Mouse (Mus musculus) embryonic facial prominence, embryonic 15.5 days (tissue): Measurements from ENCODE around the gene Grik4. TPM values are rescaled to one million over a fixed set of nuclear protein-coding genes. Genes with fewer than 3 reads are reported as not detected.

Experiments
- ATAC-seq: fragments of 200-750 bp; cut with Nextera tagmentation; 2 replicates; pipeline ENCODE4 v1.8.0; 2017; ENCODE audit warnings: low read depth, moderate TSS enrichment; ENCODE audit not compliant: insufficient number of reproducible peaks, low FRiP score, low TSS enrichment
- H3K27ac ChIP-seq: fragments of 300-500 bp; sonication (generic); replicated peaks from 2 replicates; pipeline ENCODE4 v1.5.1; 2015; ENCODE audit warnings: mild to moderate bottlenecking, inconsistent platforms
- H3K27me3 ChIP-seq: fragments of 300-500 bp; sonication (generic); 2 replicates; pipeline ENCODE4 v1.6.1; 2015; ENCODE audit warnings: inconsistent platforms
- H3K36me3 ChIP-seq: fragments of 300-500 bp; sonication (generic); 2 replicates; pipeline ENCODE4 v1.6.1; 2015; ENCODE audit warnings: mild to moderate bottlenecking, inconsistent platforms
- H3K4me1 ChIP-seq: fragments of 300-500 bp; sonication (generic); 2 replicates; pipeline ENCODE4 v1.6.1; 2015; ENCODE audit warnings: inconsistent platforms
- H3K4me2 ChIP-seq: fragments of 300-500 bp; sonication (generic); replicated peaks from 2 replicates; pipeline ENCODE4 v1.6.1; 2015; ENCODE audit warnings: mild to moderate bottlenecking, inconsistent platforms
- H3K4me3 ChIP-seq: fragments of 300-500 bp; sonication (generic); replicated peaks from 2 replicates; pipeline ENCODE4 v1.5.1; 2015; ENCODE audit warnings: mild to moderate bottlenecking, inconsistent platforms
- H3K9ac ChIP-seq: fragments of 300-500 bp; sonication (generic); 2 replicates; pipeline ENCODE4 v1.6.1; 2015; ENCODE audit warnings: inconsistent platforms
- H3K9me3 ChIP-seq: fragments of 300-500 bp; sonication (generic); replicated peaks from 2 replicates; pipeline ENCODE4 v1.6.1; 2016; ENCODE audit warnings: inconsistent platforms
- WGBS: fragments of 180-500 bp; shearing (Covaris S2); methylation state at CpG from one replicate; pipeline ENCODE4 v1.1.7; 2015; 5-methylcytosine and 5-hydroxymethylcytosine counted together
- polyA plus RNA-seq: library from polyadenylated mRNA; unstranded; fragments of >200 nt; fragmentation: Nextera tagmentation; extraction: Ambion mirVana; gene quantifications from 2 replicates; pipeline ENCODE4 v1.2.1, GENCODE M21; 2015

The Grik4 gene
- polyA plus RNA-seq, 1 experiment from 2014 or later = 2.0 TPM

DNA sequence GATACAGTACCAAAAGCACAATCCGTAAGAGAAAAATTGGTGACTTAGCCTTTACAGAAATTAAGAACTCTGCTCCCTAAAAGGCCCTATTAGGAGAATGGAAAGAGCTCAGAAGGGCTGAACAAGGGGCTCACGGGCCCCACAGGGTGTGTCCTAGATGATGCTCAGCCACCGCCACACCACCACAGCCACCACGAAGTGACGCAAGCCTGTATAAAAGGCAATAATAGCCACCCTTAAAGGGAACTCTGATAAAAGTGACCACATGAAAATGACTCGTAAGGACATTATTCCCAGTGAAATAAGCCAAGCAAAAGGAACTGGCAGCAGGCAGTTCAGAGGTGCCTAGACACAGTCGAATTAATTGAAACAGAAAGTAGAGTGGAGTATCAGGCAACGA lies 63.3 kb downstream of the Grik4 start:
- ATAC-seq = no peak

DNA sequence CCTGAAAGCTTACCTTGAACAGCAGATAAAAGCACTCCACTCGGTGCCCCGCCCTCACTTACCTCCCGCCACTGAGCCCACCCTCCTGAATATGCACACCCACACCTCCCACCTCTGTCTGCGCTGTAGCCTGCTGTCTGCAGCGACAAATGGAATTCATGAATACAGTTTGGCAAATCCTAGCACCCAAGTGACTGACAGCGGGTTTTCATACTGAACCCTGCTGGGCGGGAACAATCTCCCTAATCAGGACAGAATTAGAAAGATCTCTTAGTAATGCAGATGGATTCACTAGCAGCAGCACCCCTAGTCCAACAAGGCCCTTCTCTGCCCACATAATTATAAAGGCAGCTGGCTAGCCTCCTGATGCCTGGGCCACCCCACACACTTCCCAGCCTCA lies 65.9 kb downstream of the Grik4 start:
- no peaks in the 10 kb centered on the region for H3K9me3 ChIP-seq
- no peak overlapping the region for H3K4me2 ChIP-seq
- no peak for ATAC-seq
- no peak overlapping the region for H3K27ac ChIP-seq
- no peak overlapping the region for H3K9ac ChIP-seq
- no peaks in the 10 kb centered on the region for H3K36me3 ChIP-seq
- peaks cover 8% of the 10 kb centered on the region; the same call in 1 of the 2 replicates for H3K4me1 ChIP-seq
- H3K4me3 ChIP-seq = no peak overlapping the region
- H3K27me3 ChIP-seq = no peaks in the 10 kb centered on the region
- WGBS = 25% methylated on average over 7 of the region's 7 CpGs

More for the DNA sequence above, 63.3 kb downstream of the Grik4 start:
- Histone ChIP-seq H3K27me3 (no peaks in the 10 kb centered on the region), H3K9ac (no peak overlapping the region), H3K9me3 (no peaks in the 10 kb centered on the region), H3K4me3 (no peak overlapping the region), H3K27ac (no peak overlapping the region), H3K4me2 (no peak overlapping the region), H3K36me3 (no peaks in the 10 kb centered on the region), H3K4me1 (peaks cover 10% of the 10 kb centered on the region; the same call in 1 of the 2 replicates)
- WGBS = 67% methylated on average over 8 of the region's 8 CpGs

DNA sequence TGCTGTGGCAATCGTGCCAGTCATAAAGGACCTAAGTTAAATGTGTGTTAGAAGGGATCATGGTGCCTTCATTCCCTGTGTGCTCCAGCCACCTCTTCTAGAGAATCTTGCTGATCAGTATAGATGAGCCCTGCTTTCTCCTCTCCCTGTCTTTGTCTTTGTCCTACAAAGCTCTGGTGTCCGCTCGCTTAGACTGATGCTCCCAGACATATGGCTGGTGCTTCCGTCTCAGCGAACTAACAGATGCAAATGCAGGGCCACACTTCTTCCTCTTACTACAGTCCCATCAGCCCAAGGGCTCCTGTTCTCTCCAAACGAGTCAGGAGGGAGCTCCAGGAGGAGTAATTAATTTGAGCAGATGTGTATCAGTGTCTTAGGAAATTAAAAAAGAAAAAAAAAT lies 71.4 kb downstream of the Grik4 start:
- Histone ChIP-seq H3K9ac (no peak overlapping the region), H3K4me2 (no peak overlapping the region), H3K4me1 (peaks cover 9% of the 10 kb centered on the region; the same call in 1 of the 2 replicates), H3K36me3 (no peaks in the 10 kb centered on the region), H3K27me3 (no peaks in the 10 kb centered on the region), H3K9me3 (no peaks in the 10 kb centered on the region), H3K27ac (no peak overlapping the region), H3K4me3 (no peak overlapping the region)
- no peak for ATAC-seq
- WGBS = 68% methylated on average over 6 of the region's 6 CpGs

DNA sequence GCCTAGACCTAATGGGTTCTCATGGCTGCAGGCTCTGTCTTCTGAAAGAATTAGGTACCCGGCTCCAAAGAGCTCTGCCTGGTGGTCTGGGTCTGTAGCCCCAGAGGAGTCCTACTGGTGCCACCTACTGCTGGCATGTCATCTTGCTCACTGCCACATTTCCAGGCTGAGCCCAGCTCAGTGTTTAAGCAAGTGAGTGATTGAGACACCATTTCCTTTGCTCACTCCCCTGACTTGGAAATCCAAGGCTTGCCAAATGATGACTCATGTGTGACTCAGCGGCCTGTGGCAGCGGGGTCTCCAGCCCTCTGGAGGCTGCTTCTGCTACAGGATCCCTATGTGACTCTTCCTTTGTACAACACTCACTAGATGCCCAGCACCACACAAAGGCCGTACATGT lies 72.6 kb downstream of the Grik4 start:
- Histone ChIP-seq H3K4me3 (no peak overlapping the region), H3K9ac (no peak overlapping the region), H3K4me2 (no peak overlapping the region), H3K9me3 (no peaks in the 10 kb centered on the region), H3K36me3 (no peaks in the 10 kb centered on the region), H3K4me1 (peaks cover 9% of the 10 kb centered on the region; the same call in 1 of the 2 replicates), H3K27ac (no peak overlapping the region), H3K27me3 (no peaks in the 10 kb centered on the region)
- WGBS = 78% methylated on average over 4 of the region's 4 CpGs
- no peak for ATAC-seq

- H3K4me2 ChIP-seq = no peak overlapping the region
- no peak overlapping the region for H3K4me3 ChIP-seq
- H3K9ac ChIP-seq = no peak overlapping the region
- no peaks in the 10 kb centered on the region for H3K27me3 ChIP-seq
- no peak overlapping the region for H3K27ac ChIP-seq
- peaks cover 18% of the 10 kb centered on the region for H3K4me1 ChIP-seq
- 55% methylated on average over 9 of the region's 9 CpGs for WGBS
- ATAC-seq = no peak
- H3K36me3 ChIP-seq = no peaks in the 10 kb centered on the region
- no peaks in the 10 kb centered on the region for H3K9me3 ChIP-seq
These were observed 74.0 kb downstream of the Grik4 start for GRCm38 (mm10) chr9:42870257-42870656.

- Histone ChIP-seq H3K9ac (no peak overlapping the region), H3K36me3 (no peaks in the 10 kb centered on the region), H3K27ac (no peak overlapping the region), H3K9me3 (no peaks in the 10 kb centered on the region), H3K4me2 (no peak overlapping the region), H3K27me3 (no peaks in the 10 kb centered on the region), H3K4me3 (no peak overlapping the region), H3K4me1 (peaks cover 25% of the 10 kb centered on the region)
- no peak for ATAC-seq
- 44% methylated on average over 10 of the region's 10 CpGs for WGBS
These were observed 75.8 kb downstream of the Grik4 start for GRCm38 (mm10) chr9:42868508-42868907.

DNA sequence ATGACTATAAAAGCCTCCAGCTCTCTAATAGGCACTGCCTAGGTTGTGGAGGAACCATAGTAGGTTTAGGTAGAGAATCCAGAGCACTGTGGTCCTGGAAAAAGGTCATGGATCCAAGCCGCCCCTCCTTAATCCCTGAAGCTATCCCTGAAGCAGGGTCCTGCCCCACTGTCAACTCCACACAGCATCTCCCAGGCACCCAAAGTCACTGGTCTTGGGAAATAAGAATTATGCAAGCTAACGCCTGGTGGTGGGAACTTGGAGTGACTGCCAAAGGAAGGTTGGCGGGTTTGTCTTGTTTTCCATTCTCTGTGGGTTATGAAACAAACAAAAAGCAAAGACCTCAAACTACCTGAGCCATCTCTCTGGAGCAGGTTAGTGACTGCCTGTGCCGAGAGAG lies 77.6 kb downstream of the Grik4 start:
- WGBS = 75% methylated on average over 4 of the region's 4 CpGs
- Histone ChIP-seq H3K4me3 (no peak overlapping the region), H3K4me2 (no peak overlapping the region), H3K9ac (no peak overlapping the region), H3K9me3 (no peaks in the 10 kb centered on the region), H3K27ac (no peak overlapping the region), H3K4me1 (peaks cover 30% of the 10 kb centered on the region), H3K36me3 (no peaks in the 10 kb centered on the region), H3K27me3 (no peaks in the 10 kb centered on the region)
- ATAC-seq = no peak

DNA sequence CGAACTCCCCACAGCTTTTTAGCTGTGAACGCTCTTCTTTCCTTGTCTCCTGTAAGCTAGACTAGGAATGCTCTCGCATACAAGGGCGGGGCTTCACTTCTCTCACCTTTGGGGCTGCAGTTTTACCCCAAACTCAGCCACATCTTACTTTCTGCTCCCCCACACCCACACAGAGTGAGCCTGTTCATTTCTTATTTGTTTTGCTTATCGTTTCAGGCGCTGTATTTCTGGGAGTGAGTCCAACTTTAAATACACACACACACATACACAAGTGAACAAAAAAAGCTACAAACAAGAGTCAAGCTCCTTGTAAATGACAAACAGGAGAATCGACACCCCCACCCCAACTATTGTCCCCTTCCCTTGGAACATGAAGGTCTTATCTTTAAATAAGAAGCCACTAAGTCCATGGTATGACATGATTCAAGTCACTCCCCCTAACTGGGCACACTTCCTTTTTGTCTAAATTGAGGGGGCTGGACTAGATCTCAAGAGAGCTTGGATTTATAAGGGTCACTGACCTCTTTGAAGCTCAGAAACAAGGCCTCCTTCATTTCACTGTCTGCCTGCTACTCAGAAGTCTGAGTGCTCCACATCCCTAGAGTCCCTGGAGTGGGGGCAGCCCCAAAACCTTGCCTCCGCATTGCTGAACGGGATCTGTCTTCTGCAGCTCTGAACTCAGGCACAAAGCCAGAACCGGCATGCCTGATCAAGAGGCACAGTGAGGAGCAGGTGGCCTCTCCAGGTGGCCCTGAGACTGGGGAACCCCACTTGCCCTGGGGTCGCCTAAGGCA lies 79.1 kb downstream of the Grik4 start:
- no peak overlapping the region for H3K27ac ChIP-seq
- 35% methylated on average over 11 of the region's 11 CpGs for WGBS
- ATAC-seq = peak; percentile 30; the same call in 1 of the 2 replicates

GRCm38 (mm10) chr9:42863360-42863759 lies 80.9 kb downstream of the Grik4 start:
- Histone ChIP-seq H3K4me2 (no peak overlapping the region), H3K36me3 (no peaks in the 10 kb centered on the region), H3K27me3 (peaks cover 2% of the 10 kb centered on the region; the same call in 1 of the 2 replicates), H3K27ac (no peak overlapping the region), H3K4me1 (peaks cover 31% of the 10 kb centered on the region), H3K9ac (no peak overlapping the region), H3K9me3 (no peaks in the 10 kb centered on the region), H3K4me3 (no peak overlapping the region)
- WGBS = 54% methylated on average over 5 of the region's 5 CpGs
- ATAC-seq = no peak

More for the DNA sequence above, 79.1 kb downstream of the Grik4 start:
- no peak overlapping the region for H3K4me2 ChIP-seq
- H3K9me3 ChIP-seq = no peaks in the 10 kb centered on the region
- no peak overlapping the region for H3K9ac ChIP-seq
- H3K4me3 ChIP-seq = no peak overlapping the region
- H3K27me3 ChIP-seq = no peaks in the 10 kb centered on the region
- peaks cover 40% of the 10 kb centered on the region for H3K4me1 ChIP-seq
- H3K36me3 ChIP-seq = no peaks in the 10 kb centered on the region

DNA sequence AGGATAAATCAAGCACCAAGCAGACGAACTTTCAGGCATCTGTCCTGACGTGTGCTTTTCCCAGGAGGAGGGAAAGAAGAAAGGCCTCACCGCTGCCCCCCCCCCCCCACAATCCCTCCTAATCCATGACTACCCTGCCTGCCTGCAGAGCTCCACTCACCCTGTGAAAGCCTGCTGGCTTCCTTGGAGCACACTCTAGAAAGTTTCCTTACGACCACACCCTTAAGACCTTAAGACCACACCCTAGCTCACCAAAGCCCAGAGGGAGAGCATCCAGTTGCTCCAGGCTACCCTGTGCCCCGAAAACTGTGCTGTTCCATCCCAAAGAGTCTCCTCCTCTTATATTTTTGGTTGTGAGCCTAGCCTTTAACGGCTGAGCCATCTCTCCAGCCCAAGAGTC lies 82.6 kb downstream of the Grik4 start:
- 50% methylated on average over 6 of the region's 6 CpGs for WGBS
- no peak overlapping the region for H3K4me2 ChIP-seq
- no peak for ATAC-seq

GRCm38 (mm10) chr9:42861238-42861637 lies 83.1 kb downstream of the Grik4 start:
- no peaks in the 10 kb centered on the region for H3K9me3 ChIP-seq
- no peak for ATAC-seq
- whole genome bisulfite sequencing = 73% methylated on average over 11 of the region's 11 CpGs
- no peak overlapping the region for H3K9ac ChIP-seq
- peaks cover 31% of the 10 kb centered on the region for H3K4me1 ChIP-seq
- peaks cover 2% of the 10 kb centered on the region; the same call in 1 of the 2 replicates for H3K27me3 ChIP-seq
- H3K36me3 ChIP-seq = no peaks in the 10 kb centered on the region
- no peak overlapping the region for H3K4me3 ChIP-seq
- no peak overlapping the region for H3K27ac ChIP-seq
- H3K4me2 ChIP-seq = no peak overlapping the region

More for the DNA sequence above, 82.6 kb downstream of the Grik4 start:
- peaks cover 31% of the 10 kb centered on the region for H3K4me1 ChIP-seq
- no peak overlapping the region for H3K4me3 ChIP-seq
- no peaks in the 10 kb centered on the region for H3K9me3 ChIP-seq
- H3K27me3 ChIP-seq = peaks cover 2% of the 10 kb centered on the region; the same call in 1 of the 2 replicates
- no peak overlapping the region for H3K9ac ChIP-seq
- no peak overlapping the region for H3K27ac ChIP-seq
- H3K36me3 ChIP-seq = no peaks in the 10 kb centered on the region
